Mouse (Mus musculus) left cerebral cortex, postnatal 14 days (tissue): ENCODE results near the gene Slc25a39. TPM values are rescaled to one million over a fixed set of nuclear protein-coding genes. Genes with fewer than 3 reads are reported as not detected.

Experiments
- DNase-seq, 2 experiments: peaks; one replicate each; pipeline ENCODE4 v3.0.0; 2021 to 2022; ENCODE audit warnings: low spot score in 2 of 2, mixed read lengths in 1 of 2
- intact Hi-C: fragments of 180-260 bp; cut with DNase I; formaldehyde crosslinking; loops from one replicate; pipeline ENCODE4 v1.15.1; 2025
- long read RNA-seq, 2 experiments: library from polyadenylated mRNA; stranded (forward); transcript quantifications; one replicate each; pipeline ENCODE4 v2.0.0; 2021
- total RNA-seq, 2 experiments: library from RNA; stranded (reverse); gene quantifications; 2 replicates each; pipeline ENCODE4 v1.2.3; 2021

Slc25a39 gene
- total RNA-seq, result 10 to 100 TPM; 71.0 to 71.3 TPM
- long read RNA-seq, experiment 1, transcript Slc25a39-201 (12 exons, 1,685 nt), result major isoform, 67 of 74 reads
- long read RNA-seq, experiment 1, partial matches to known transcripts, result 5 of 74 reads
- long read RNA-seq, experiment 1, other reads (novel, unspliced or antisense), result 2 of 74 reads
- long read RNA-seq, experiment 2, transcript Slc25a39-201 (12 exons, 1,685 nt), result major isoform, 73 of 82 reads
- long read RNA-seq, experiment 2, partial matches to known transcripts, result 4 of 82 reads
- long read RNA-seq, experiment 2, other reads (novel, unspliced or antisense), result 3 of 82 reads

GRCm38 (mm10) chr11:102407834-102408215 lies at the start of gene Slc25a39:
Slc25a39 (minus strand) TSS chr11:102407946.
- intact Hi-C loops, result loop anchor here (1.0 to 5.0 kb wide), 3 partner anchors 23 to 111 kb away; partner anchors contain the start of genes Atxn7l3 and Grn
- no peak for DNase-seq

GRCm38 (mm10) chr11:102455740-102456396 lies 48.1 kb upstream of the Slc25a39 start:
- intact Hi-C loops, result no loop called here
- DNase-seq, result peak in 1 of 2 experiments; percentile 54

- intact Hi-C loops, result no loop called here
- DNase-seq, result no peak
Measured at GRCm38 (mm10) chr11:102453131-102453530, 45.4 kb upstream of the Slc25a39 start.

- intact Hi-C loops, result loop anchor here (5.0 kb wide), 1 partner anchor 203 kb away; no protein-coding TSS in a partner anchor
- peak in 1 of 2 experiments; percentile 55 for DNase-seq
Measured at GRCm38 (mm10) chr11:102449043-102450008, 41.6 kb upstream of the Slc25a39 start.

GRCm38 (mm10) chr11:102448327-102448726 lies 40.6 kb upstream of the Slc25a39 start:
- intact Hi-C loops, result loop anchor here (5.0 kb wide), 1 partner anchor 204 kb away; no protein-coding TSS in a partner anchor
- peak in 1 of 2 experiments; percentile 82 for DNase-seq

GRCm38 (mm10) chr11:102447497-102447896 lies 39.8 kb upstream of the Slc25a39 start, which contains the start of gene Fam171a2:
Fam171a2 (minus strand) TSS chr11:102447682.
- intact Hi-C loops, result loop anchor here (5.0 kb wide), 1 partner anchor 205 kb away; no protein-coding TSS in a partner anchor
- peak; percentile 65 to 86 for DNase-seq

- intact Hi-C loops, result loop anchor here (5.0 kb wide), 1 partner anchor 205 kb away; no protein-coding TSS in a partner anchor
- no peak for DNase-seq
Measured at GRCm38 (mm10) chr11:102446581-102447461, 39.1 kb upstream of the Slc25a39 start.

- DNase-seq, result no peak
- intact Hi-C loops, result loop anchor here (5.0 kb wide), 1 partner anchor 206 kb away; no protein-coding TSS in a partner anchor
Measured at GRCm38 (mm10) chr11:102445891-102446361, 38.2 kb upstream of the Slc25a39 start.

- DNase-seq, result peak in 1 of 2 experiments; percentile 78
- intact Hi-C loops, result loop anchor here (5.0 kb wide), 1 partner anchor 207 kb away; no protein-coding TSS in a partner anchor
Measured at GRCm38 (mm10) chr11:102445264-102445890, 37.6 kb upstream of the Slc25a39 start.

GRCm38 (mm10) chr11:102444781-102445180 lies 37.0 kb upstream of the Slc25a39 start:
- intact Hi-C loops, result loop anchor here (5.0 kb wide), 1 partner anchor 208 kb away; no protein-coding TSS in a partner anchor
- DNase-seq, result no peak

- intact Hi-C loops, result no loop called here
- DNase-seq, result no peak
Measured at GRCm38 (mm10) chr11:102444321-102444720, 36.6 kb upstream of the Slc25a39 start.

- intact Hi-C loops, result no loop called here
- no peak for DNase-seq
Measured at GRCm38 (mm10) chr11:102443740-102444139, 36.0 kb upstream of the Slc25a39 start.

GRCm38 (mm10) chr11:102442089-102442488 lies 34.3 kb upstream of the Slc25a39 start:
- no peak for DNase-seq
- intact Hi-C loops, result no loop called here

- intact Hi-C loops, result no loop called here
Measured at GRCm38 (mm10) chr11:102441434-102441833, 33.7 kb upstream of the Slc25a39 start.

GRCm38 (mm10) chr11:102440255-102440654 lies 32.5 kb upstream of the Slc25a39 start:
- intact Hi-C loops, result no loop called here
- no peak for DNase-seq

More at GRCm38 (mm10) chr11:102441434-102441833, 33.7 kb upstream of the Slc25a39 start:
- no peak for DNase-seq

GRCm38 (mm10) chr11:102439093-102440082 lies 31.6 kb upstream of the Slc25a39 start:
- DNase-seq, result no peak
- intact Hi-C loops, result no loop called here
